Mouse (Mus musculus) G1E (cell line): Measurements from ENCODE around the gene Ch25h.

ENCODE experiments used
- CTCF ChIP-seq: IDR thresholded peaks from 2 replicates; pipeline ENCODE4 v1.5.1; 2012; ENCODE audit warnings: low read depth, low read length, inconsistent platforms, mixed read lengths
- POLR2AphosphoS5 ChIP-seq: IDR thresholded peaks from 2 replicates; pipeline ENCODE4 v1.6.1; 2012; ENCODE audit warnings: low read depth, low read length, inconsistent platforms; ENCODE audit not compliant: insufficient replicate concordance

- no peak for TF ChIP-seq CTCF
- no peak for TF ChIP-seq POLR2AphosphoS5
Observed at GRCm38 (mm10) chr19:34518786-34519185, 43.8 kb upstream of the Ch25h start.
